Mouse (Mus musculus) urinary bladder, adult 2 months (tissue): ENCODE results near the gene Nt5c3. TPM values are rescaled to one million over a fixed set of nuclear protein-coding genes. Genes with fewer than 3 reads are reported as not detected.
A peak's percentile ranks its signal among the peaks of the same experiment; 100 is the strongest.
"Not testable (repeated sequence)": the region's sequence is repeated elsewhere in the genome, so short reads cannot be mapped to it uniquely, and the experiment has no call there.

Source experiments
- DNase-seq: peaks from one replicate; pipeline ENCODE4 v3.0.0; 2022; ENCODE audit warnings: low spot score
- polyA plus RNA-seq: library from polyadenylated mRNA; depleted of rRNA; stranded (reverse); fragments of >200 nt; gene quantifications from 2 replicates; pipeline ENCODE4 v1.2.3, GENCODE M21; 2012

The Nt5c3 gene
- polyA plus RNA-seq, 1 experiment = 29.7 TPM

DNA sequence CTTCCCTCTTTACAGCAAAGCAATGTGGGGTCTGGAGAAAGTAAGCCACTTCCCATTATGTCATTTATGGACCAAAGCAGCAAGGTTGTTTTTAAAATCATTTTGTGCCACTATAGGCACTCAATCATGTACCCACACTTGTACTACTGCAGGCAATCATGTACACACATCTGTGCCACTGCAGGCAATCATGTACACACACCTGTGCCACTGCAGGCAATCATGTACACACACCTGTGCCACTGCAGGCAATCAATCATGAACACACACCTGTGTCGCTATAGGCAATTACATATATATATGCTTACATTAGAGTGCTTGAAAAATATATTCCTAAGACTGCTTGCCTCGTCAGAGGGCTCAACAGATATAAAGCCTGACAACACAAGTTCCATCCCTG is 18.8 kb downstream of the Nt5c3 start:
- DNase-seq = no peak

DNA sequence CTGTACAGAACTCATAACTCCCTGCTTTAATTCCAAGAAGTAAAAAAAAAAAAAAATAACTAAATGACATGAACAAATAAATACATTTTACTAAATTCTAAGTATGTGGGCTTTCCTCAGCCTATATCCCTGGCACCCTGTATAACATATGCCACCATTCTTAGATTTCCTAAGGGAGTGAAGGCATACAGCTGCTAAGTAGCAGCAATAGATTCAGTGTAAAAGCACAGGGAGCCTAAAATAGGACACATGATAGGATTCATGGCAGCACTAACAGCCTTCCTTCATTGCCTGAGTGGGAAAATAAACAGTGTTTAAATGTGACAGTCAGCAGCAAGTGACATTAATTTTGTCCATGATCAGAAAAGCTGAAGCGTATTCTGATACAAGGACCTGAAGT is 19.4 kb downstream of the Nt5c3 start:
- no peak for DNase-seq

DNA sequence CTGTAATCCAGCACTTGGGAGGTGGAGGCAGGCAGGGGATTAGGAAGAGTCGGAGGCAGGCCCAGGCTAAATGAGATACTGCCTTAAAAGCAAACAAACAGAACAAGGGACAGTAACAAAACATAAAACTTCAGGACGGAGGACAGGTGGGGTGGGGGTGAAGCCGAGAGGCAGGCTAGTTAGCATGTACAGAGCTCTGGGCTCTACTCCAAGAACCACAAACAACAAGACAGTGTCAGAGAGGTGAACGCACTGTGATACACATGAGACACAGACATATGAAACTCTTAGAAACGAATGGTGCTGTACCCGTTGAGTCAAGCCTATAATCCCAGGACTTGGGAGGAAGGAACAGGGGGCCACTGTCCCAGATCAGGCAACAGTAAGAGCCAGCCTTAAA is 19.9 kb downstream of the Nt5c3 start:
- DNase-seq = no peak

DNA sequence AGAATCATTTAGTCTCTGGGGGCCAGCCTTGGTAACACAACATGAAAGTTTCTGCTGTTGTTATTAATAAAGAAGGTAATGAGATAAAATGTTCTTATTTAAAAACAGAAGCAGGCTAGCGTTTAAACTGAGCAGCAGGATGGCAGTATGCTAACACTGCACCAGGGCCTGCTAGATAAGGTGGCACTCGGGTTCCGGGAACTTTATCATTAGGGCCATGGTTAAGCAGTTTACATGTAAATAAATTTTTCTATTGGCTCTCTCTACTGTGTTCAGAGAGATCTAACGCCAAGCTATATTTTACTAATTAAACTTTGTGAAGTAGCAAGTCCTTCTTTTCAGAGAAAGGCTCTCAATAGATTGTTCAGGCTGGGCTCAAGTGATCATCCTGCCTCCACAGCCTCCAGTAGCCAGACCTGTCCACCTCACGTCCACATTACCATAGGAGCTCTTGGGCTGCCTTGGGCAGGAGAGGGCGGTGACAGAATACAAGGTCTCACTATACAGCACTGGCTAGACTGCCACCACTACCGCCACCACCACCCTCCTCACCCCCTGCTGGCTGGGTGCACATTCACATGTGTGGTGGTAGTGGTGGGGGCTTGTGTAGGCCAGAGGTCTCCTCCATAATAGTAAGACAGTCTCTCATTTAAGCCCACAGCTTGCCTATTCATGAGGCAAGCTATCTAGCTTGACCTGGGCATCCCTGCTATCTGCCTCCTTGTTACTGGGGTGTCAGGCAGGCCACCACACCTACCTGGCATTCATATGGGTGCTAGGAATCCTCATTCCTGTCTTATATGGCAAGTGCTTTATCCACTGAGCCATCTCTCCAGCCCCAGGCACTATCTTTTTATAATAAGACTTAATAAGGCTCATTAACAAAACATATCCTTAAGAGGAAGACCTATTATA is 20.9 kb downstream of the Nt5c3 start:
- no peak for DNase-seq

DNA sequence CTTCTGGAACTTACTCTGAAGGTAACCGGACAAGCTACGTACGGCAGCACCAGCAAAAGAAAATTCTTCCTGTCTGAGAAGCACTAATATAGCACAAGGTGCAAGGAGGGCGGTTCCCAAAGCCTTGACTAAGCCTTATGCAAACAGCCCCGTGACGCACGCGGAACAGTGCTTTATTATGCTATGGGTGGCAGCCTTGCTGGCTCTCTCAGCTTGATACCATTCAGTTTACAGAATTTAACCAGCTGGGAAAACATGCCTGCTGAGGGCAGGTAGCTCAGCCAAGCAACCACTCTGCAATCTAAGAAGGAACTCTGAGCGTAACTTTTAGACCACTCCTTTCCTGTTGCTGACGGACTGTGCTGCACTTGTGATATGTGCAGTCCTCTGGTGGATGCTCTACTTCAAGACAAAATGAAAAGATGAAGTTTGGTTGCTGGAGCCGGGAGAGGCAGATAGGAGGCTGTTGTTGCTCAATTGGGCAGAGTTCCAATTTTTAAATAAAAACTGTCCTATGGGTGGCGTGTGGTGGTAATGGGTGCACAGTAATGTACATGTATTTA is 21.8 kb downstream of the Nt5c3 start:
- peak; percentile 45 for DNase-seq

DNA sequence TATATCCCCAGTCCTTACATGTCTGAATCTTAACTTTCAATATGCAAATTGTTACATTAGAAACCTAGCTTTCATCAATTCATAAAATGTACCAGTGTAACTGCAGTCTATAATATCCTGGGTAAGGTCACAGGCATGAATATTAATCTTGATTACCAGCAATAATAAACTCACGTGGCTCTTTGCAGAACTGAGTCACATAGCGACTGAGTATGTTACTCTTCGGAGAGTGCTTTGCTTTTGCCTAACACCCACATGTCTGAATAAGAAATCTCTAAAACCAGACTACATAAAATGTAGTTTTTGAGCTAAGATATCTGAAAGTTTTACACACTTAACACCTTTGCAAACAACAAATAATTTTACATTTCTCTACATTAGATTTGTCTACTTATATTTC is 22.4 kb downstream of the Nt5c3 start:
- no peak for DNase-seq

DNA sequence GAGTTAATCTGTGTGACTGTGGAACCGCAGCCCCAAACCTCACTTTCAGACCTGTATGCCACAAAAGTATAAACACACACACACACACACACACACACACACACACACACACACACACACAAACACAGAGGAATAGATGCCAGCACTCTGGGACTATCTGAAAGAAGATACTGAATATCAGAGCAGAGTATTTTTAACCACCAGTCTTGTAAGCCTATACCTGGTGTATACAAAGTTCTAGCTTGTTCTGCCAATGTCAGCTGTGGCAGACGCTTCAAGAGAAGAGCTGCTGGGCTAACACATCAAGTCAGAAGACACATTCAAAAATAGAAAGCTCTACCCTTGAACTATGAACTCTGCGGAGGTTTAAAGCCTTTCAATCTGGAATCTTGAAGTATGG is 24.1 kb downstream of the Nt5c3 start:
- DNase-seq = no peak

DNA sequence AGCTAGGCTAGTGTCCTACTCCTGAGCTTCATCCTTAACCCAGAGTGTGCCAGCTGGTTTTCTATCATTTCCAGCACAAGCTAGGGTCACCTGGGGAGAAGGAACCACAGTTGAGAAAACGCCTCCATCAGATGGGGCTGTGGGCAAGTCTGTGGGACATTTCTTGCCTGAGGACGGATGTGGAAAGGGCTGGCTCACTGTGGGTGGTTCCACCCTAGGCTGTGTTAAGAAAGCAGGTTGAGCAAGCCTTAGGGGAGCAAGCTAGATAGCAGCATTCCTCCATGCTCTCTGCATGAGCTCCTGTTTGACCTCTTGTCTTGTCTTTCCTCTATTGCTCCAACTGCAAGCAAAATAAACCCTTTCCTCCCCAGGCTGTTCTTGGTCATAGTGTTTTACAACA is 33.0 kb downstream of the Nt5c3 start:
- no peak for DNase-seq

DNA sequence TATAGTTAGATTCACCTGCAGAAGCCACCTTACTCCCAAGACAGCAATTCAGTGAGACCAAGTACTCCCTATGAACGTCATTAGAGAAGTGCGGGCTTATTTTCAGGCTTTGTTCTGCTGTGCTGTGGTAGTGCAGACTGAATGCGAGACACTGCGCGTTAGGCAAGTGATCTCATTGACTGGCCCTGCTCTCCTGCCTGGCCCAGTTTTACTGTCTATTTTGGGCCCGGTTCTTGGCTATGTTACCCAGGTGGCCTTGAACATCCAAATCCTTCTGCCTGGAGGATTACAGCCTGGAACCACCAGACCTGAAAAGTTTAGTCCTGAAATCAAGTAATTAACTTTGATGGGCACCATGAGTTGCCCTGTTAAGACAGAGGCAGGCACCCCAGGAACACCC is 35.2 kb downstream of the Nt5c3 start:
- no peak for DNase-seq

DNA sequence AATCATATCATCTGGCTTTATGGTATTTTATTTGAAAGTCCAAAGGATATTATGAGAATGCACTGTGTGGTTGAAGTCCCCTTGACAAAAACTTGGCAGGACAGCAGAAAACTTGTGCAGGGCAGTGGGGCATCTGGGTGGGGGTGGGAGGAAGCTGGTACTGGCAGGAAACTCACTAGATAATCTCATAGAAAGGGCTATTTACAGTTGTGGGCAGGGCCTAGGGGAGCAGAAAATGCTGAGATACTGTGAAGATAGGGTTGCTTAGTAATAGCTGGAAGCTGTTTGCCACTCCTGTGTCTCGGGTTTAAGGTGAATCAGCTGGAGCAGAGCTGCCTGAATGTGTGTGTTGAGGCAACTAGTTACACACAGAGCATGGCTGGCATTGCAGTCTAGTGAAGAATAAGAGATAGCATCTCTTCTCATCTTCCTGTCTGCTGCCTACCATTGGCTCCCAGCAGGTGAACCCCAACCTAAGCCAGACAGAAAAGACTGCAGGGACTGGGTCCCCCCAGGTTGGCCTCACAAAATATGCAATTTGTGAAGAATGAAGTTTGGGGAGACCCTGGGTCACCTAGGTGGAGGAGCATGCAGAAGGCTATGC is 44.3 kb downstream of the Nt5c3 start:
- no peak for DNase-seq

DNA sequence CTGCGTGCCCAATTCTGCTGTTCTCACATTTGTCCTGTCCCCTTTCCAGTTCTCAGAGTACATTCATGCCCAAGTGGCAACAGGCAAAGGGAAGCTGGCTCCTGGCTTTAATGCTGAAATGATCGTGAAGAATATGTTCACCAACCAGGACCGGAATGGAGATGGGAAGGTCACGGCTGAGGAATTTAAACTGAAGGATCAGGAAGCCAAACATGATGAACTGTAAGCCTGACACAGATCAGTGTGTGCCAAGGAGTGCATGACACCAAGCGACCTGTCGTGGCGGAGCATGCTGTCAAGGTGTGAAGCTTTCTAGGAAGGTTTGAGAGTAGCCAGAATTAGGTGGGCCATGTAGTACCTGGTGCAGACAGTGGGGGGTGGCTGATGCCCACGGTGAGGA is 45.7 kb downstream of the Nt5c3 start:
- no peak for DNase-seq

DNA sequence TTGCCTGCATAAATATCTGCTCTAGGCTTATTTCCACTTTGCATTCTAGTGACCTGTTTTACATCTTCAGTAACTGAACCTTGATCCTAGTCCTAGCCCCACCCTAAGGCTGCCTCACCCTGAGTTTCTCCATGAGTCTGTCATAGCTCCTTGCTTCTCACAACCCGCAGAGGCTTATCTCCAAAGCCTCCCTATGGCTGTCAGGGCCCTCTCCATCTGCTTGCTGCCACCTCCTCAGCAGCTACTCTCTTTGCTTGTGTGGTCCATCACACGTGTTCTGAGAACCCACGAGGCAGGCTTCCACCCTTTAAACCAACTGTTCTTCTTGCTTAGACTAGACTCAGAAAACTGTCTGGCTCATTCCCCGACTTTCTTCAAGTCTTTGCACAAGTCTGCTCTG is 46.9 kb downstream of the Nt5c3 start:
- no peak for DNase-seq

DNA sequence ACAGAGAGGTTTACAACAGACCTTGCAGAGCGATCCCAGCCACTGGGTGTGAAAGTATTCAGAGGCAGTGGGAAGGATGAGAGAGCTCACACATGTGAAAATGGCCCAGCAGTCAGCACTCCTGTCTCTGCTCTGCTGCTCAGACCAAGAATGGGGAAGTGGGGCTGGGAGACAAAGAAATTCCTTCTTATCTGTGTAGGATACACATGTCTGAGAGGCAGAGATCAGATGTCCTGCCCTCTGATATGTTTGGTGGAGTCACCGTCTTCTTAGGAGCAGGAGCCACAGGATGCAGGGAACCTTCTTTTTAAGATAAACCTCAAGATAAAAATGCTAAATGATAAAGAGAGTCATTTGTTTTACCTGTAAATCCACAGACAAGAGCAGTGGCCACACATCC is 53.7 kb downstream of the Nt5c3 start:
- DNase-seq = no peak

DNA sequence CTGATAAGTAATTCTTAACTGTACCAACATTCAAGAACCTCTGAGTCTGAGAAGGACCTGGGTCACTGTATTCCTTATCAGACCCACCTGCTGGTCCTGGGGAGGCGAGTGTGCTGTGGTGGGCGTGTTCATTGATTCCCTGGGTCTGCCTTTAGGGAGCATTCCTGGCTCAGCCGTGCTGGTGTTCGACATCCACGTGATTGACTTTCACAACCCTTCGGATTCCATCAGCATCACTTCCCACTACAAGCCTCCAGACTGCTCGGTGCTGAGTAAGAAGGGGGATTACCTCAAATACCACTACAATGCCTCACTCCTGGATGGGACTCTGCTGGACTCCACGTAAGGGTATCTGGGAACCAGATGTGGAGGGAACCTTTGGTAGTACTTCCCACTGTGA is 55.2 kb downstream of the Nt5c3 start:
- no peak for DNase-seq

DNA sequence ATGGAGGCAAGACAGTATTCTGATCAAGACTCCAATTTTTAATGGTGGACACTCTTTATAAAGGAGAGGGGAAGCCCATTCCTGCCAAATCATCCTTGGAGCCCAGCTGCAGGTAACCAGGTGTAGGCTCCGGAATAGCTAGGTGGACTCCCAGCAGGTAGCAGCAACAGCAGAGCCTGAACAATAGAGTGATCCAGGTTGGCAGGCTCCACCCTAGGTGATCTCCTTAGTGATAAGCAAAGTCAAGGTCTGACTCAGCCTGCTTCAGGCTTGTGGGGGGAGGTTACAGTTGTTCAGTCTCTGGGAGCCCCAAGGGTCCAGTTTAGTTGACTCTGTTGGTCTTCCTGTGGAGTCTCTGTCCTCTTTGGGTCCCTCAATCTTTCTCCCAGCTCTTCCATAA is 56.8 kb downstream of the Nt5c3 start:
- not testable (repeated sequence) for DNase-seq

DNA sequence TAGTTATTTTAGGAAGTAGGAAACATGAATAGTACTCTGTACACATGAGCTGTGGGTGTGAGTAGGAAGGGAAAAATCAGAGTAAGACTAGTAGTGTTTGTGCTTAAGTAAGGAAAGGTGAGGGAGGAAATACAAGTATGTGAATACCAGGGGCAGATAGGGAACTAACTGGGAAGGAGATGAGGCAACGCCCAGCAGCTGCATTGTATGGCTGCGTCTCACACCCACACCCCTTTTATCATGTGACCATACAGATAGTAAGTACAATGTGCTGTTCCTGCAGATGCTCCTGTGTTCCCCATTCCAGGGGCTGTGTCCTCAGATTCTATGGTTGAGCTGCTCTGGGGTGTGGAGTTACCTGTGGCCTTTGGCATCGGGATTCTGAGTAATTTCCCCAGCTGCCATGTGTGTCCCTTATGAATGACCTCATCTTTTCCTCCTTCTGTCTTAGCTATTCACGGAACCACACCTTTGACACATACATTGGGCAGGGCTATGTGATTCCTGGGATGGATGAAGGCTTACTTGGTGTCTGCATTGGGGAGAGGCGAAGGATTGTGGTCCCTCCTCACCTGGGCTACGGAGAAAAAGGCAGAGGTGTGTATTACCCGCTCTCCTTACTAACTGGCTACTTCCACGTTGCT is 63.4 kb downstream of the Nt5c3 start:
- no peak for DNase-seq

DNA sequence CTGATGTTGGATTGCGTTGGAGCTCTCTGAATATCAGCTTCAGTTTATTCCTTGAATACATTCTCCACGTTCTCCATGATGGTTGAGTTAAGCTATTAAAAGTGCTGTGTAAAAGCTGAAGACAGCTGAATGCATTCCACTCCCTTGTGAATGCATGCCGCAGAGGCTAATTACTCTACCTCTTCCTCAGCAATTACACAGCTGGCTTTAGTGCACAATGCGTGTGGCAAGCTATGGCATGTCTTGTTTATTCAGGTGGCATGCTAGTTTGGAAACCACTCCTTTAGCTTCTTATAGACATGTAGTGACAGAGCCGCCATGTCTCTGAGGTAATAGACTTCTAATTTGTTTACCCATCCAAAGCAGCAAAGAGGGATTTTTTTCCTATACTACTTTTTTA is 67.0 kb downstream of the Nt5c3 start:
- DNase-seq = no peak

DNA sequence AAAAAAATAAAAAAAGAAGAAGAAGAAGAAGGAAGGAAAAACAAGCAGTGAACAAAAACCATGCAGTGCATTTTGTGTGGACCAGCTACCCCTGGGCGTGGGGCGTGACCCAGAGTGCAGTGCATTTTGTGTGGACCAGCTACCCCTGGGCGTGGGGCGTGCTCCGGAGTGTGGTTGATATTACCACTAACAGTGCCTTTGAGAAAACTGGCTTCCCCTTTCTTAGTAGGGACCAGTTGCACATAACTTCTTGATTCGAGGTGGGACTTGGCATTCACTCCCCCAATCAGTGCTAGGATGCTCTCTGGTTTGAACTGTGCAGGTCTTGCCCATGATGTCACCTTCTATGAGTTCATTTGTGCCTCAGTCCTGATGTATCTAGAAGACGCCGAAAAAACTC is 68.9 kb downstream of the Nt5c3 start:
- no peak for DNase-seq

DNA sequence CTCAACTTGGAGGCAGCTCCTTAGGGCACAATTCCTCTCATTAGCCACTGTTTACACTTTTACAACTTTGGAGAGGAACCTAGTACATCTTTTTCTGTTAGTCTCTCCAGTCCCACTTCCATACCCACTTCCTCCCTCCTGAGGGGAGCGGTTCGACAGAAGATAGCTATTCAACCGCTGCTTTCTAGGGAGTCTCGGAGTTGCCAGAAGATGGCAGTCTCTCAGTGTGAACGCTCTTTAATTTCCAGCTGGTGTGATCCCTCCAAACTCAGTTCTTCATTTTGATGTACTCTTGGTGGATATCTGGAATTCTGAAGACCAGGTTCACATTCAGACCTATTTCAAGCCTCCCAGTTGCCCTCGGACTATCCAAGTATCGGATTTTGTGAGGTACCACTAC is 73.4 kb downstream of the Nt5c3 start:
- no peak for DNase-seq

DNA sequence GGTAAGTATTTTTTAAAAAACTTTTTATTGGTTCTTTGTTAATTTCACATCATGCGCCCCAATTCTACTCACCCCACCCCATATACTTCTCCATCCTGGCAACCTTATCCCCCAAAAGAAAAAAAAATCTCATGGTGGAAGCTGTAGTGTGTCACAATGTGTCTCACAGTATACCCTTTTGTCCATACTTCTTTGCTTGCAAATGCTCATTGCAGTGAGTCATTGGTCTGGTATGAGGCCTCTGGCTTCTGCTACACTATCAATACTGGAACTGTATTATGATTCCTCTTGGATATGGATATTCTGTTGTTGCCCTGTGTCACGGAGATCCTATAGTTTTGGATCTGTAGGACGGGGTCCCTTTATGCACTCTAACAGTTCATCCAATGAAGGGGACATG is 74.8 kb downstream of the Nt5c3 start:
- DNase-seq = no peak

DNA sequence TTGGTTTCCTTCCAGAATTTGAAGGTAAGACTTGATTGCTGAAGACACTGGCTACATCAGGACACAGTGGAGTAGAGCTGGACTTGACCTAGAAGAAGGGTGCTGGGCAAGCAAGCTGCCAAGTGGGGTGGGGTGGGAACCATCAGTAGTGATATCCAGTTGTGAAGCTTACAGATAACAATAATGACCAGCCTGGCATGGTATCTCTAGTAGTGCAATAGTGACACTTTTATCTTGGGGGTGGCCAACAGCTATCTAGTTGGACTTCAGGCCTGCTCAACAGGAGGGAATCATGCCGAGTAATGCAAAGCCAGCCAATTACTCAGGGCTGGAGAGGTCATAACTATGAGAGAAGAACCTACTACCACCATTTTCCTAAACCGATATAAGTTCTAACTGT is 79.4 kb downstream of the Nt5c3 start:
- DNase-seq = no peak

DNA sequence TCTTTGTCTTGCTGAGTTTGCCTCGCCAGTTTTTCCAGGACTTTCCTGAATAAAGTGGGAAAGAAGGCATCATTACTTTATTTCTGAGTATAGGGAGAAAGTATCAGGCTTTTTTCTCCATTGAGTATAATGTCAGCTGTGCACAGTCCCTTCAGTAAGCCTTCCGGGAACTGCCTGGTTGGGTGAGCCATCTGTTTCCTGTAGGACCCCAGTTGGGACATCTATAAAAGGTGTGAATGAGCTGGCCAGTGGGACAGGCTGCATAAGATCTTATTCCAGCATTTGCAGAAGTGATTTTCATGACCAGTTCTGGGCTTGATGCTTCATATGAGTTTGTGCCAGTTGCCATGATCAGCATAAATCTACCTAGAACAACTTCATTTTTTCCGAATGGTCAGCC is 80.5 kb downstream of the Nt5c3 start:
- DNase-seq = no peak

DNA sequence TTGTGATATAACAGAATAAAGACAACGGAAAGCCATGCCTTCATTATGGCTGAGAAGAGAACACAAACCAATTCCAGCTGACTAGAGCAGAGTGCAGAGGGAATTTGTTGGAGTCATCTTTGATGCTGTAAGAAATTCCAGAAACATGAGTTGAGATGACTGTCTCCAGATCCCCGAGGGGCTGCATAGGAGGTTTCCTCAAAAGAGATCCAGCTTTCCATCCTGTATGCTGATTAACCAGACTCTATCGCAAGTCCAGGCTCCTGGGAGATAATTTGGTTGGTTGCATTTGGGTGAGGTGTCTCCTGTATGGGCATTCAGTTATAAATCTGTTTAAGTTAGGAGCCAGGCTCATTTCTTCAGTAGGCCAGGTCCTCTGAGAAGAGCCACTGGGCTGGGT is 86.1 kb downstream of the Nt5c3 start:
- no peak for DNase-seq
